Mouse (Mus musculus) left cerebral cortex, adult 8-10 months (tissue): ENCODE results near the gene Adamts16. TPM values are rescaled to one million over a fixed set of nuclear protein-coding genes. Genes with fewer than 3 reads are reported as not detected.

Source experiments
- DNase-seq, 2 experiments: peaks; one replicate each; pipeline ENCODE4 v3.0.0; 2022; ENCODE audit warnings: low spot score in 2 of 2
- total RNA-seq, 4 experiments: library from RNA; stranded (reverse); gene quantifications; 2 replicates each; pipeline ENCODE4 v1.2.4; 2022

Gene Adamts16
- total RNA-seq, 4 experiments from 2014 or later: 4.4 to 6.9 (median 4.6) TPM

DNA sequence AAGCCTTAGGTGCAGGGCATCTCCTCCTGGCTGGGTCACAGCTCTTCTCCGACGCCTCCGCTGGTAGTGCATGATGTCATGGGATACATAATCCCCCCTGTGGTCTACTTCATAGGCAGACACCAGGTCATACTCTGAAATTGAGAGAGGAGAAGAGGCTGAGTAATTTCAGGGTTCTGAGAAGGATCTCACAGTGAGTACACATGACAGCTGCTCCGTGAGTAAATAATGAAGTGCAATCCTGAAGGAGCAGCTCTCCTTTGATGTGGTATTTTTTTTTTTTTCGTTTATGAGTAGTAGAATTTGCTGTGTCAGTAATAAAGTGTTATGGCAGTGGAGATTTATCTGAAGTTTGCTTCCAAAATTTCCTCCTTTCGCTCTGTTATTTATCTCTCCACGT, 5.4 kb downstream of the Adamts16 start:
- no peak for DNase-seq

GRCm38 (mm10) chr13:70832593-70833138, 8.9 kb downstream of the Adamts16 start:
- no peak for DNase-seq

DNA sequence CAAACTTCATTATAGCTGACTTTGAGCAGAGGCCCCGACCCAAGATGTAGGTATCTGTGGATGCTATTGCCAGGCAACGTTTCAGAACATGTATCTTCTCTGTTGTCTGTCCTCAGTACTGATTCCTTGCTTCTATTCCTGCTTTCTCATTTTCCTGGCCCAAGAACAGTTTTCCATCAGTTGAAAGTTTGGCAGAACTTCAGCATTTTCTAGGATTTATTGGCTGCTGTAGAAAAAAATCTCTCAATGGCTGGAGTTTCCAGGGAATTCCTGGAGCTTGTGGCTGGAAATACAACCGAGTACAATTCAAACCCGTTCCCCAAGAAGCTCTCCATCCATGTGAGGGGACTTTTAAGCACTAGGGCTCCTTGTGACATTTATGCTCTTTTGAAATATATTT, 10.6 kb downstream of the Adamts16 start:
- no peak for DNase-seq

GRCm38 (mm10) chr13:70827507-70827906, 14.1 kb downstream of the Adamts16 start:
- DNase-seq: no peak

DNA sequence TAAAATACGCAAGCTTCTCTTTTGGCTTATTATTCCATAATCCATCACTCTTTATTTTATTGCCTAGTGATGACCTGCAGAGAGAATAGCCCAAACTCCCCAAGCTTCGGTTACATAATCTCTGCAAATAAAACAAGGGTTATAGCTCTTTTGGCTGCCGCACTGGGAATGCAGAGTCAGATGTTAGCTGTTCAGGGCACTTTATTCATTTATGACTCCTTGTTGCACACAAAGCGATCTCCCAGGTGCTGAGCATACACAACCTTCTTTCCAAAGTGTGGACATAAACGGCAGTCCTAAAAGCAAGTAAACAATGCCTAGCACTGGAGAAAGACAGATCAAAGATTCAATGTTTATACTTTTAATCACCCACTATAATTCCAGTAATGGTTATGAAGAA, 16.3 kb downstream of the Adamts16 start:
- DNase-seq: no peak

- DNase-seq: no peak
Measured at GRCm38 (mm10) chr13:70823757-70824156, 17.9 kb downstream of the Adamts16 start.

DNA sequence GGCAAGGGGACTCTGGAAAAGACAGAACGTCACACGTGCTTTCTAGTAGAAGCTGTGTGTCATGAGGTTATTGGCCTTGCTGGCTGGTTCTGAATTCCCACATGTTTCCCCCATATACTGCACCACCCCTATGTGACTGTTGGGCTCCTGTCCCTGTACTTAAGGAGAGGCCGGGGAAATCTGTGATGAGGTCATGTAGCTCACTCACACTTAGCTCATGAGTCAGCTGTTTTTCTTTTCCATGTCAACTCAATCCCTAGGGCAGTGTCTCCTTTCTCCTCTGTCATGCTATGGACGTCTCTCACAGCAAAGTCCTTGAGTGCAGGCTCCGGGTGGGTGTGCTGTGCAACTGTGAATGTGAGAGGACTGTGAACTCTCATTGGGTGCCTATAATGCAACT, 22.6 kb downstream of the Adamts16 start:
- no peak for DNase-seq

DNA sequence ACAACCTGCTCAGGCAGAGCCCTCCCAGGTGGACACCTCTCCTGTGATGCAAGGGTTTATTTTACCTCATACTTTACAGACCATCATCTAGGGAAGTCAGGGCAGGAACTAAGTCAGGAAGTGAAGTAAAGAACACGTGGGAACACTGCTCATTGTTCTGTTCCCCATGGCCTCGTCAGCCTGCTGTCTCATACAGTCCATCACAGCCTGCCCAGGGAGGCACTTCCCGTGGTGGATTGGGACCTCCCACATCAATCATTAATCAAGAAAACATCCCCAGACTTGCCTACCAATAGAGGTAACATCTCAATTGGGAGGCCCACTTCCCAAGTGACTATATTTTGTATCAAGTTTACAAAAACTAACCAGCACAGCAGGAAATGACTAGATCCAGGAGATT, 27.2 kb downstream of the Adamts16 start:
- no peak for DNase-seq

DNA sequence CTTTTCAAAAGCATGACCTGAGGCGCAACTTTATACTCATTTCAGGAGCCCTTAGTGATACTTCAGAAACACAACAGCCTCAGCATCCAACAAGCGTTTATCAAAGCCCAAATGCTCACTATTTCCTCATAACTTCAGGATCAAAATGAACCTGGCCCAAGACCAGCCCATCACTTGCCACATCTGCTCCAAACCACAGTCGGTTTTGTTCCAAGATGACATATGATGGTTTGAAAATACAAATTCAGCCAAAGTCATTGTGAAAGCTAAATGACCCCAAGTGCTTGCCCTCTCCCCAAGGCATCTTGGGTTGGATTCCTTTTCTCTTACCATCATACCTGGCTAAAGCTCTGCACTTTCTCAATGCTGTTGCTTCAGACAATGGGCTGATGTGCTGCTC, 36.1 kb downstream of the Adamts16 start:
- DNase-seq: no peak

GRCm38 (mm10) chr13:70802849-70803248, 38.8 kb downstream of the Adamts16 start:
- DNase-seq: no peak

DNA sequence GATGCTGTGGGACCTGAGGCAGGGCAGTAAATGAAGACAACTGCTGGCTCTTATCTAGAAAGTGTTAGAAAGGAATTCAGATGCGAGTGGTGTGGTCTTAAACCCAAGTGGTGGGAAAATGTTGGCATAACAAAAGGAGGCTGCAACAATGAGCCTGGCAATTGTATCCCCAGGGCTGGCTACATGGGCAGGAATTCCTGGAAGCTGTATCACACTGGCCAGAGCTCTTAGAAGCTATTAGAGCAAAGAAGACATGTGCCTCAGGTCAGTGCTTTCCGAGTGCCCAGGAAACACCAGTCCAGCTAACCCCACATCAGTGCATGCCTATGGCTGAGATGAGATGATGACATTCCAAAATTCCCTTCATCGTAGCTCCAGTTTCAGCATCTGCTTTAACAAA, 42.3 kb downstream of the Adamts16 start:
- no peak for DNase-seq

DNA sequence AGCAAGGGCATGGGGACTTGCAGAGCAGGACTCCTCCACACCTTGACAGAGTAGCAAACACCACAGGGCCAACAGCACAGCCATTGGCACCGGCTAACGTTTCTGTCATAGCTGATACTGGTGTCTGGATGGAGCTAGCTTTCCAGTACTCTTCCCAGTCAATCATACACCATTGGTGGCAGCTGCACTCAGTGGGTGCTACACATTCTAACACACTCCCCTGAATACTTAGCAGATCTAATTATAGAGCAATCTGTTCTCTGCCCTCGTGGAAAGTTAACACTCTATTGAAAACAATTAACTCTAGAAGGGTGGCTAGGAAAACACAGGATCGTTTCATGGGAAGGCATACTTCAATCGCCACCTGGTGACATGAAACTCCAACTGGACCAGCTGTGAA, 43.2 kb downstream of the Adamts16 start:
- DNase-seq: peak in 1 of 2 experiments; percentile 48

DNA sequence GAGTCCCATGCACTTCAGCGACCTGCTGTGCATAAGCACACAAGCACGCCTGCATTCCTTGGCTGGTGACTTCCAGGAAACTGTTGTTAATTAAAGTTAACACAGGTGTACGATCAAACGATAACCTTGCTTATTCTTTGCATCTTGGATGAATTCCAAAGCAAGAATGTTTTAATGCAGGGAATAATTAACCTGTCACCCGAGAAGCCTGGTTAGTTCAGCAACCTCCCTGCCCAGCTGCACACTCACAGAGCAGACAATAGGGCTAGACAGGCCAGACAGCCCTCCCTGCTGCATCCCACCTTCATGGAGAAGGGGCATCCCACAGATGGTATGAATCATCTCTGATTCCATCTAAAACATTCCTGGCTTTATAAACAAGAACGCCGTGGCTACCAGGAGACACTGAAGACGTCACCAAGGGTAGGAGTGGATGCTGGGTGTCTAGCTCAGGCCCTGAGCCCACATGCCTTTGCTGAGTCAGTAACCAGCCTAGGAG, 47.5 kb downstream of the Adamts16 start:
- peak in 1 of 2 experiments; percentile 67 for DNase-seq

GRCm38 (mm10) chr13:70793660-70794059, 48.0 kb downstream of the Adamts16 start:
- no peak for DNase-seq

GRCm38 (mm10) chr13:70792950-70793349, 48.7 kb downstream of the Adamts16 start:
- DNase-seq: no peak

GRCm38 (mm10) chr13:70789806-70790205, 51.8 kb downstream of the Adamts16 start:
- no peak for DNase-seq

DNA sequence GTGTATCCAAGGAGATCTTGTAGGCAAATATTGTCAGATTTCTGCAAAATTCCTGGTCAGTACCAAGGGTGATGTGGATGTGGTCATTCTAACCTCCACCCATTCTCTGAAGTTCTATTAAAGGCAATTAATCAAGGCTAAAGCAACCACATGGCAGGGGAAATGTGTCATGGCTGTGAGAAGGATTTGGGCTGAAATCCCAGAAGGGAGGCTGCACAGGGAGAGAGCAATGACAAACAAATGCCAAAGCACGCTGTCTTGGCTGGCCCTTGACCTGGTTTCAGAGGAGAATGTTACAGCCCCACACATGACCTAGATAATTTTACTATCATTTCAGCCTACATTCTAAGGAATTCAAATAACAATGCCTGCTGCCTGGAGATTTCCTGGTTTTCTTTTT, 52.6 kb downstream of the Adamts16 start:
- no peak for DNase-seq

- no peak for DNase-seq
Measured at GRCm38 (mm10) chr13:70785078-70785477, 56.5 kb downstream of the Adamts16 start.

DNA sequence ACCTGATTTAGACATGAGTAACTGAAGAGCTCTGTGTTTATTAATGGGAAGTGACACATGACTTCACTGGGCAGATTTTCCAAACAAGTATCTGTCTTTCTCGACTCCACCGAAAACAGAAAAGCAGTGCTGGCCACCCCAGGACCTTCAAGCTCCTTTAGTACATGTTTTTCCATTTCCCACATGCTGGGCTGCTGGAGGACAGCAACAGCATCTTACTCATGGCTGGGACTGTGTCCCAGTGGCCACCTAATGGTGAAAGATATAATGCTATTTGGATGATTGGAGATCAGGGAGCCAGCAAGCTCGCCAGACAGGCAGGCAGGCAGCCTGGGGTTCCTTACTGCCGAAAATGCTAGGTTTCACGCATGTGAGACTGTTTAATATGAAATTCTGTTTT, 57.5 kb downstream of the Adamts16 start:
- no peak for DNase-seq

DNA sequence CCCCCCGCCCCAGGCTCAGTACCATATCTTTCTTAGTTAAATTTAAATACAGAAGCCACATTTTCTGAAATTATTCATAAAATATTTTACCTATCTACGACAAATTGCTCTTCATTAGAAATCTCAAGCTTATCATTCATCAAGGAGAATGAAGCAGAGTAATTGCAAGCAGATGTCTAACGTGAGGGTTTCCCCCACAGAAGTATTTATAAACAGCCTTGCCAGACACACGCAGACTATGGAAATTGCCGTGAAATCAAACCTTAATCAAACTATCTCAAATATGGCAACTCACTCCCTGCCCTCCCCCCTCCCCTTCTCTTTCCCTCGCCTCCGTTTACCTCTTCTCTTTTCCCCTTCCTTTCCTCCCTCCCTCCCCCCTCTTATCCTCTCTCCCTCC, 61.8 kb downstream of the Adamts16 start:
- no peak for DNase-seq

GRCm38 (mm10) chr13:70778872-70779554, 62.6 kb downstream of the Adamts16 start:
- DNase-seq: no peak

GRCm38 (mm10) chr13:70771100-70771499, 70.5 kb downstream of the Adamts16 start:
- no peak for DNase-seq

GRCm38 (mm10) chr13:70769156-70769555, 72.5 kb downstream of the Adamts16 start:
- no peak for DNase-seq
